Mouse (Mus musculus) intestine, embryonic 14.5 days (tissue): ENCODE measurements around the gene Dpagt1. TPM values are rescaled to one million over a fixed set of nuclear protein-coding genes. Genes with fewer than 3 reads are reported as not detected.

Experiments used
- ATAC-seq: fragments of 200-750 bp; cut with Nextera tagmentation; replicated peaks from 2 replicates; pipeline ENCODE4 v1.8.0; 2017; ENCODE audit warnings: low read depth, moderate number of reproducible peaks, moderate TSS enrichment, moderate library complexity; ENCODE audit not compliant: low FRiP score, low TSS enrichment
- DNase-seq: peaks from one replicate; pipeline ENCODE4 v3.0.0-alpha.2; 2018; ENCODE audit warnings: low spot score
- H3K27ac ChIP-seq: fragments of 300-500 bp; sonication (generic); 2 replicates; pipeline ENCODE4 v1.5.1; 2014; ENCODE audit warnings: low read depth, mild to moderate bottlenecking, control low read depth
- H3K27me3 ChIP-seq: fragments of 300-500 bp; sonication (generic); replicated peaks from 2 replicates; pipeline ENCODE4 v1.6.1; 2014; ENCODE audit warnings: low read length, control low read depth; ENCODE audit not compliant: control insufficient read depth, insufficient read depth
- H3K36me3 ChIP-seq: fragments of 300-500 bp; sonication (generic); 2 replicates; pipeline ENCODE4 v1.6.1; 2014; ENCODE audit warnings: low read length, control low read depth; ENCODE audit not compliant: control insufficient read depth, insufficient read depth
- H3K4me1 ChIP-seq: fragments of 300-500 bp; sonication (generic); replicated peaks from 2 replicates; pipeline ENCODE4 v1.6.1; 2014; ENCODE audit warnings: low read length, control low read depth, mixed read lengths; ENCODE audit not compliant: control insufficient read depth, insufficient read depth
- H3K4me2 ChIP-seq: fragments of 300-500 bp; sonication (generic); 2 replicates; pipeline ENCODE4 v1.6.1; 2014; ENCODE audit warnings: low read length
- H3K4me3 ChIP-seq: fragments of 300-500 bp; sonication (generic); 2 replicates; pipeline ENCODE4 v1.5.1; 2014; ENCODE audit warnings: low read depth, low read length, control low read depth, mixed read lengths
- H3K9ac ChIP-seq: fragments of 300-500 bp; sonication (generic); 2 replicates; pipeline ENCODE4 v1.6.1; 2014; ENCODE audit warnings: mild to moderate bottlenecking, low read length
- H3K9me3 ChIP-seq: fragments of 300-500 bp; sonication (generic); 2 replicates; pipeline ENCODE4 v1.6.1; 2016; ENCODE audit warnings: low read length, control low read depth; ENCODE audit not compliant: control insufficient read depth
- WGBS: fragments of 180-500 bp; shearing (Covaris S2); extraction: QIAGEN DNeasy Blood & Tissue Kit; methylation state at CpG from one replicate; pipeline ENCODE4 v1.1.7; 2014; 5-methylcytosine and 5-hydroxymethylcytosine counted together
- polyA plus RNA-seq: library from polyadenylated mRNA; unstranded; fragments of >200 nt; fragmentation: Nextera tagmentation; extraction: Ambion mirVana; gene quantifications from 2 replicates; pipeline ENCODE4 v1.2.1, GENCODE M21; 2014

The Dpagt1 gene
- polyA plus RNA-seq, result 45.4 and 46.2 TPM in 2 replicates

DNA sequence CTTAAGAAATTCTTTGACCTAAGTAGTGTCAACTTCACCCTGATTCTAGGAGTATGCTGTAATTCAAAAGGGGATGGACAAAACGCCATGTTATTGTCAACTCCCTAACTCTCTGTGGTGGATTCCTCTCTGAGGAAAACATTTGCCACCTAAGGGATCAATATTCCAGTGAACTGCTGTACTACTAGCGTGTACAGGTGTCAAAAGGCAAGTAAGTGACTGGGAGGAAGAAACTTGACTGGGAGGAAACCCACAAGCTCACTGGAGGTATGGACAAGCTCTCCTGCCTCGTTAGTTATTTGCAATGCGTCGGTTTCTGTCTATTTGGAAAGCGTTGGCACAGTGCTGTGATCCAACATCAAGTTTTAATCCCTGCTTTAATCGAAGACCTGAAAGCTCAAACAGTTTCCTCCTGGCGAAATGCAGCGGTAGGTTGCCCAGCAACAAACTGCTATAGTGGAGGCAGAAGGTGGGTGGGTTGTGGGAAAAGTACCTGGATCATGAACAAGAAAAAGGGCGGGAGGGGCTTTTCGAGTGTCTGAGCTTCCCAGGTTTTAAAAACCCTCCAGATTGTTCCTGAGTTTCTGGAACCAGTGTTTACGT lies at the start of gene Dpagt1:
Gene Dpagt1 (plus strand): TSS at position 252 of the 603 bp plus-strand sequence.
- Histone ChIP-seq H3K4me3 (peak within 1 kb of the TSS; percentile 65), H3K27me3 (no peaks in the 10 kb centered on the region), H3K9ac (peak within 1 kb of the TSS; percentile 70), H3K9me3 (no peaks in the 10 kb centered on the region), H3K4me2 (peak within 1 kb of the TSS; percentile 68), H3K4me1 (peaks cover 11% of the 10 kb centered on the region), H3K36me3 (peaks cover 29% of the 10 kb centered on the region), H3K27ac (peak within 1 kb of the TSS; percentile 86)
- DNase-seq, result peak; percentile 86
- whole genome bisulfite sequencing, result 3% methylated on average over 12 of the region's 12 CpGs
- peak; percentile 16; the same call in 1 of the 2 replicates for ATAC-seq

DNA sequence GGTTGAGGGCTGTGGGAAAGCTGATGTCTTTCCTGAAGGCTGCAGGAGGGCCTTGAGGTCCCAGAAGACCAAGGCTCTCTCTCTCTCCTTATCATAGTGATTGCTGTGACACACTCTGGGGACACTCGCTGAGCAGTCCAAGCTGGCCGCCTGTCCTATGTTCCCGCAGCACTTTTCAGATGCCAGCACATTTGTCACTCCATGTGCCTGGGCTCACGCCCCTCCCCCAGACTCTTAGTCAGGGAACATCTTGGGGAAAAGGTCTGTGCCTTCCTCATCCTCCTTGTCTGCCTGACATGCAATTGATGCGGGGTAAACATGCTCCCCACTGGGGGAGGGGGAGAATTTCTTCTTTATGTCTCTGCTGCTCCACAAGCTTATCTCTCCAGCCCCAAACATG lies 42.6 kb upstream of the Dpagt1 start:
- H3K4me3 ChIP-seq, result no peak overlapping the region
- DNase-seq (no peak), ATAC-seq (no peak)
- no peak overlapping the region for H3K4me2 ChIP-seq
- H3K4me1 ChIP-seq, result 0 out of 2 replicates have a peak, but pooled peaks cover 2% of the 10 kb centered on the region
- no peak overlapping the region for H3K27ac ChIP-seq
- no peaks in the 10 kb centered on the region for H3K9me3 ChIP-seq
- H3K9ac ChIP-seq, result no peak overlapping the region
- H3K27me3 ChIP-seq, result peaks cover 14% of the 10 kb centered on the region; the same call in 1 of the 2 replicates
- 56% methylated on average over 5 of the region's 5 CpGs for WGBS
- H3K36me3 ChIP-seq, result peaks cover 3% of the 10 kb centered on the region; the same call in 1 of the 2 replicates

DNA sequence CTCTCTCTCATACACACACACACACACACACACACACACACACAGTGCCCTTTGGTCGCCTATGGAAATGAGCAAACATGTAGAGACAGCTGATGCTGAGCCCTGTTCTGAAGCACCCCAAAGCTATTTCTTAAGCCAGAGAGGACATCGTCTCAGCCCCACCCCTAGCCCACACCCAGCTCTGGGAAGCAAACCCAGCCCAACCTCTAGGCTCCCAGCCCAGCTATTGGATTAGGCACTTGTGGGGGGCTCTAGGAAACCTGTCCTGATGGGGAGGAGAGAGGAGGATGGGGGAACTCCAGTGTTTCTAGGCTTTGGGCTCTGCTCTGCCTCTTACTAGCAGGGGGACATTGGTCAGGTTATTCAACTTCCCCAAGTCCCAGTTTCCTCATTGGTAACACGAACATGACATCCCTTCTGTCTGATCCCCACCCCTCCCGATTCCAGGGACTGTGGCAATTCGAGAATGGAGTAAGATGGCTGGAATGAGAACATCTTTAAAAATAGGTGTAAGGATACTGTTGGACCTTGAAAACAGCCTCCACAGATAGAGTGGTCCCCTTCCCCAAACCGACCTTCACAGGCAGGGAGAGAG lies 39.5 kb upstream of the Dpagt1 start:
- Histone ChIP-seq H3K9me3 (no peaks in the 10 kb centered on the region), H3K4me2 (no peak overlapping the region), H3K9ac (no peak overlapping the region), H3K27me3 (peaks cover 27% of the 10 kb centered on the region; the same call in 1 of the 2 replicates), H3K36me3 (peaks cover 5% of the 10 kb centered on the region; the same call in 1 of the 2 replicates), H3K4me3 (no peak overlapping the region), H3K4me1 (peaks cover 14% of the 10 kb centered on the region; the same call in 1 of the 2 replicates), H3K27ac (no peak overlapping the region)
- DNase-seq (no peak), ATAC-seq (no peak)
- WGBS, result 31% methylated on average over 6 of the region's 6 CpGs

DNA sequence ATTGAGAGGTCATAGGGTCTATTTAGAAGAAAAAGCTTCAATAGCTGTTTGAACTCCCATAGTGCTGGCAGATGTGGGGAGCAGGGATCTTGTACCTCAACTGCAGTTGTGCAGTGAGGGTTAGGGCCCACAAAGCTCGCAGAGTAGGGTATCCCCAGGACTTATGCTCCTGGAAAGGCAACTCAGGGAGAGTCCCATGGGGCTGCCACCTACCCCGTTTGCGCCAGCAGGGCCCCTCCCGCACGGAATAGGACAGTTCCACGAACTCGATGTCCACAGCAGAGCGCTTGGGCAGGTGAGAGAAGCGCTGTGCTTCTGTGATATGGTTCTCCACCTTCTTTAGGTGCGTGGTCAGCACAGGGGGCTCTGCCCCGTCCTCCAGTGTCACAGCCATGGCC lies 38.8 kb upstream of the Dpagt1 start:
- H3K27me3 ChIP-seq, result peaks cover 27% of the 10 kb centered on the region; the same call in 1 of the 2 replicates
- H3K9me3 ChIP-seq, result no peaks in the 10 kb centered on the region
- H3K4me3 ChIP-seq, result peak overlapping the region; percentile 62
- DNase-seq, result peak; percentile 54
- H3K4me2 ChIP-seq, result peak overlapping the region; percentile 97
- peaks cover 8% of the 10 kb centered on the region; the same call in 1 of the 2 replicates for H3K36me3 ChIP-seq
- WGBS, result 9% methylated on average over 11 of the region's 11 CpGs
- peak overlapping the region; percentile 58 for H3K9ac ChIP-seq
- no peak for ATAC-seq
- peaks cover 14% of the 10 kb centered on the region; the same call in 1 of the 2 replicates for H3K4me1 ChIP-seq
- no peak overlapping the region for H3K27ac ChIP-seq

DNA sequence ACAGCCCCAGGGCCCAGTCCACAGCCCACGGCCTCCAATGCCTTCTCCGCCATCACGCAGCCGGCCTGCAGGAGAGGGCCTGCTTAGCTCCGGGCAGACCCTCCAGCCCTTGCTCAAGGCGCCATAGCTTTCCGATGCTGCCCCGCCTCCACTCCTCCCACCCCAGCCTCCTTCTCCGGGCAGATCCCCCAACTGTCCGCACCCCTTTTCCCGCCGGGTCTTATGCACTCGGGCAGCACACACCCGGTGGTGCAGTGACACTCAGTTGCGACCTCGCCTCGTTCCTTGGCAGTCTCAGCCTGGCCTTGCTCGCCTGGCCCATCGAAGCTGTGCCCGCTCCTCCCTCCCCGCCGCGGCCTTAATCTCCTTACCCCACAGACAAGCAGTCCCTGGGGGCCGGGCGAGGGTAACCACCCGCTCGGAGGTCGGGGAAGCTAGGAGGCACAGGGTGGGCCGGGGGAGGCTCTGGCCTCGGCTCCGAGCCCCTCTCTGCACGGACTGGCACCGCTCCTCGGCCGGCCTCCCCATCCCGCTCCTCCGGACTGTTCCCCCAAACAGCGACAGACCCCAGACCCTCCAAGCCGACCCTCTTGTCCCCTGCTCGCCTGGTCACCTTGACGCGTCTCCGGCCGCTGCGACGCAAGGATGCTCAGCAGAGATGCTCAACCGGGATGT lies 38.3 kb upstream of the Dpagt1 start:
- H3K36me3 ChIP-seq, result peaks cover 13% of the 10 kb centered on the region; the same call in 1 of the 2 replicates
- DNase-seq (peak; percentile 80), ATAC-seq (peak; percentile 41)
- H3K9ac ChIP-seq, result peak overlapping the region; percentile 58
- H3K4me1 ChIP-seq, result peaks cover 14% of the 10 kb centered on the region; the same call in 1 of the 2 replicates
- H3K27ac ChIP-seq, result no peak overlapping the region
- WGBS, result 1% methylated on average over 47 of the region's 47 CpGs
- H3K27me3 ChIP-seq, result peaks cover 27% of the 10 kb centered on the region; the same call in 1 of the 2 replicates
- peak overlapping the region; percentile 97 for H3K4me2 ChIP-seq
- H3K9me3 ChIP-seq, result no peaks in the 10 kb centered on the region
- H3K4me3 ChIP-seq, result peak overlapping the region; percentile 62

DNA sequence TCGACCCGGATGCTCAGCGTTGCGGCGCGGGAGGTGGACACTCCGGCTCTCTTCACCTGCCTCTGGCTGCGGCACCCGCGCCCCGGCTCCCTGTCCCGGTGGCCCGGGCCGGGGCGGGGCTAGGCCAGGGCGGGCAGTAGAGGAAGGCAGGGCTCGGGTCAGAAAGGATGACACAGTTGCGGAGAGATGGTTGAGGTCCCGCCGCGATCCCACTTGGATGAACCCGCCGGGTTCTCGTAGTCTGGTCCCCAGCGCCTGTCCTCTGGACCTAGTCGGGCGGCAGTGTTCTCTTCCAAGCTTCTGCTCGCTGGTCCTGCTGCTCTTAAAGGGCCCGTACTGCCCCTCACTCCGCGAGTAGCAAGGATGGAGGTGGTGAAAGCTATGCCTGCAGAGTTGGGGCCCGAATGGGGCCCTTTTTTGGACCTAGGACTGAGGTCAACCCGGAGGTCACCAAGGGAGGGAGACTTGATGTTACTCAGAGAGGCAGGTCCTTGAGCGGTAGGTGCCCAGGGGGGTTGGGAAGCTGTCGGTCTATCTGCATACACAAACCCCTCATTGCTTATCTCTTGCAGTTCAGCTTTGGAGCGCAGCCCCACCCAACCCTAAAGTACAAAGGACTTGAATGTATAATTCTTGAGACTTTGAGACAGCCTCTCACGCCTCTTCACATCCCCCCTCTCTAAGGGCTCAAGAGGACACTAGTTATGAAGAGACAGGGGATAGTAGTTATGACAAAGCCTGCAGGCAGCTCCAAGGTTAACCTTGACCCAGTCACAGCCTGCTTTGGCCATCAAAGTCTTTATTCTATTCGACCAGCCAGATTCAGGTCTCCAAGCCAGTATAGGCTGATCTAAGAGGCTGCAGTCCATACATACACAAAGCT lies 37.5 kb upstream of the Dpagt1 start, which contains the start of gene Abcg4:
Gene Abcg4 (minus strand): TSS at position 540 of the 883 bp plus-strand sequence.
- Histone ChIP-seq H3K27me3 (peaks cover 27% of the 10 kb centered on the region; the same call in 1 of the 2 replicates), H3K4me1 (peaks cover 14% of the 10 kb centered on the region; the same call in 1 of the 2 replicates), H3K27ac (no peak within 1 kb of the TSS), H3K9me3 (no peaks in the 10 kb centered on the region), H3K36me3 (peaks cover 18% of the 10 kb centered on the region), H3K4me2 (peak within 1 kb of the TSS; percentile 97), H3K4me3 (peak within 1 kb of the TSS; percentile 62), H3K9ac (peak within 1 kb of the TSS; percentile 58)
- ATAC-seq (peak; percentile 54), DNase-seq (peak; percentile 70)
- WGBS, result 1% methylated on average over 37 of the region's 38 CpGs

DNA sequence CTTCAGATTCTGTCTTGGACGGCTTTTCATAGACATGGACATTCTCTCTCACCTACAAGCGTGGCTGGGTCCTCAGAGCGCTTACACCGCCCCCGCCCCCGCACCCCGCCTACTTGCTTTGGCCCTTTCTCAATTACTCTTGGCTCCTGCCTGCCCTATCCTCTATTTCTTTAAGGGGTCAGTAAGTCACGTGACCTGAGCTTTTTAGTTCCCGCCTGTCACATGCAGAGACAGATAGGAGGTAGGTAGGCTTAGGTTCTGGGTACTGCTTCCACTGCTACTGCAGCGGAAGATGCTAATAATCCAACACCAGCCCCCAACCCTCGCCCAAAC lies 36.9 kb upstream of the Dpagt1 start:
- H3K27me3 ChIP-seq, result peaks cover 27% of the 10 kb centered on the region; the same call in 1 of the 2 replicates
- H3K9me3 ChIP-seq, result no peaks in the 10 kb centered on the region
- H3K4me3 ChIP-seq, result no peak overlapping the region
- H3K36me3 ChIP-seq, result peaks cover 25% of the 10 kb centered on the region
- ATAC-seq (no peak), DNase-seq (no peak)
- peaks cover 14% of the 10 kb centered on the region; the same call in 1 of the 2 replicates for H3K4me1 ChIP-seq
- 15% methylated on average over 11 of the region's 11 CpGs for WGBS
- peak overlapping the region; percentile 97 for H3K4me2 ChIP-seq
- no peak overlapping the region for H3K9ac ChIP-seq
- no peak overlapping the region for H3K27ac ChIP-seq

DNA sequence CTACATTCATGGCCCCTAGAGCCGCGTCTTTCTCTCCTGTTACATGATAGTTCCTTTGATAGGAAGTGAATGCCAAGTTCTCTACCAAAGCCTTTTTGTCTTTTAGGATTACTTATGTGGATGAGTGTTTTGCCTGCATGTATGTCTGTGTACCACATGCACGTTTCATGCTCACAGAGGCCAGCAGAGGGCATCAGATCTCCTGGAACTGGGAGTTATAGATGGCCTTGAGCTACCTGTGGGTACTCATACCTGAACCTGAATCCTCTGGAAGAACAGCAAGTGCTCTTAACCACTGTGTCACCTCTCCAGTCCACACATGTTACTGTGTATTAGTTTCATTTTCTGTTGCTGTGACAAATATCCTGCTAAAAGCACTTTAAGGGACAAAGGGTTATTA lies 33.3 kb upstream of the Dpagt1 start:
- H3K9ac ChIP-seq, result no peak overlapping the region
- WGBS, result 65% methylated on average over 3 of the region's 3 CpGs
- peaks cover 13% of the 10 kb centered on the region; the same call in 1 of the 2 replicates for H3K27me3 ChIP-seq
- H3K4me2 ChIP-seq, result no peak overlapping the region
- H3K4me1 ChIP-seq, result peaks cover 11% of the 10 kb centered on the region; the same call in 1 of the 2 replicates
- H3K9me3 ChIP-seq, result no peaks in the 10 kb centered on the region
- DNase-seq (peak; percentile 56), ATAC-seq (no peak)
- peaks cover 53% of the 10 kb centered on the region for H3K36me3 ChIP-seq
- no peak overlapping the region for H3K4me3 ChIP-seq
- H3K27ac ChIP-seq, result no peak overlapping the region
